Mouse (Mus musculus) limb, embryonic 13.5 days (tissue): Measurements from ENCODE around the gene Zfp512. TPM values are rescaled to one million over a fixed set of nuclear protein-coding genes. Genes with fewer than 3 reads are reported as not detected.
"Not testable (repeated sequence)": the region's sequence is repeated elsewhere in the genome, so short reads cannot be mapped to it uniquely, and the experiment has no call there.

ENCODE experiments used
- ATAC-seq: fragments of 200-750 bp; cut with Nextera tagmentation; 2 replicates; pipeline ENCODE4 v1.8.0; 2017; ENCODE audit warnings: low read depth, moderate number of reproducible peaks, moderate TSS enrichment; ENCODE audit not compliant: low FRiP score
- H3K27ac ChIP-seq: fragments of 300-500 bp; sonication (generic); 2 replicates; pipeline ENCODE4 v1.5.1; 2015; ENCODE audit warnings: inconsistent platforms, mild to moderate bottlenecking, moderate library complexity
- H3K27me3 ChIP-seq: fragments of 300-500 bp; sonication (generic); 2 replicates; pipeline ENCODE4 v1.6.1; 2015; ENCODE audit warnings: mild to moderate bottlenecking, inconsistent platforms
- H3K36me3 ChIP-seq: fragments of 300-500 bp; sonication (generic); 2 replicates; pipeline ENCODE4 v1.6.1; 2015; ENCODE audit warnings: inconsistent platforms, mild to moderate bottlenecking, moderate library complexity
- H3K4me1 ChIP-seq: fragments of 300-500 bp; sonication (generic); 2 replicates; pipeline ENCODE4 v1.6.1; 2015; ENCODE audit warnings: inconsistent platforms
- H3K4me2 ChIP-seq: fragments of 300-500 bp; sonication (generic); replicated peaks from 2 replicates; pipeline ENCODE4 v1.6.1; 2015; ENCODE audit warnings: inconsistent platforms, mild to moderate bottlenecking, moderate library complexity
- H3K4me3 ChIP-seq: fragments of 300-500 bp; sonication (generic); 2 replicates; pipeline ENCODE4 v1.5.1; 2015; ENCODE audit warnings: moderate library complexity, mild to moderate bottlenecking, inconsistent platforms
- H3K9ac ChIP-seq: fragments of 300-500 bp; sonication (generic); 2 replicates; pipeline ENCODE4 v1.6.1; 2015; ENCODE audit warnings: mild to moderate bottlenecking, inconsistent platforms
- H3K9me3 ChIP-seq: fragments of 300-500 bp; sonication (generic); 2 replicates; pipeline ENCODE4 v1.6.1; 2016; ENCODE audit warnings: inconsistent platforms
- WGBS: fragments of 180-500 bp; shearing (Covaris S2); methylation state at CpG from one replicate; pipeline ENCODE4 v1.1.7; 2015; 5-methylcytosine and 5-hydroxymethylcytosine counted together
- polyA plus RNA-seq: library from polyadenylated mRNA; unstranded; fragments of >200 nt; fragmentation: Nextera tagmentation; extraction: Ambion mirVana; gene quantifications from 2 replicates; pipeline ENCODE4 v1.2.1, GENCODE M21; 2015

The Zfp512 gene
- polyA plus RNA-seq, 1 experiment from 2014 or later: 65.0 TPM

GRCm38 (mm10) chr5:31492031-31492430 is 39.8 kb downstream of the Zfp512 start:
- H3K27me3 ChIP-seq: no peaks in the 10 kb centered on the region
- ATAC-seq: no peak
- no peak overlapping the region for H3K4me3 ChIP-seq
- peaks cover 11% of the 10 kb centered on the region for H3K36me3 ChIP-seq
- H3K9ac ChIP-seq: no peak overlapping the region
- peaks cover 9% of the 10 kb centered on the region for H3K4me1 ChIP-seq
- 61% methylated on average over 1 of the region's 1 CpGs for WGBS
- no peak overlapping the region for H3K27ac ChIP-seq
- H3K9me3 ChIP-seq: no peaks in the 10 kb centered on the region
- no peak overlapping the region for H3K4me2 ChIP-seq

GRCm38 (mm10) chr5:31494513-31495297 is 42.5 kb downstream of the Zfp512 start, which contains the start of gene Gpn1:
TSS of gene Gpn1 (plus strand) at chr5:31494741.
- WGBS: under 1% methylated on average over 49 of the region's 49 CpGs
- H3K27ac ChIP-seq: peak within 1 kb of the TSS; percentile 22; the same call in 1 of the 2 replicates
- H3K9me3 ChIP-seq: no peaks in the 10 kb centered on the region
- H3K27me3 ChIP-seq: no peaks in the 10 kb centered on the region
- H3K36me3 ChIP-seq: peaks cover 35% of the 10 kb centered on the region
- H3K9ac ChIP-seq: peak within 1 kb of the TSS; percentile 82
- peaks cover 9% of the 10 kb centered on the region for H3K4me1 ChIP-seq
- peak; percentile 100 for ATAC-seq
- peak within 1 kb of the TSS; percentile 87 for H3K4me2 ChIP-seq
- peak within 1 kb of the TSS; percentile 85 for H3K4me3 ChIP-seq

GRCm38 (mm10) chr5:31504843-31505242 is 52.6 kb downstream of the Zfp512 start:
- no peak overlapping the region for H3K27ac ChIP-seq
- no peak for ATAC-seq
- no peak overlapping the region for H3K4me2 ChIP-seq
- no peak overlapping the region for H3K4me3 ChIP-seq
- no peaks in the 10 kb centered on the region for H3K4me1 ChIP-seq
- no peak overlapping the region for H3K9ac ChIP-seq
- H3K9me3 ChIP-seq: no peaks in the 10 kb centered on the region
- 90% methylated on average over 10 of the region's 10 CpGs for WGBS
- peaks cover 90% of the 10 kb centered on the region for H3K36me3 ChIP-seq
- no peaks in the 10 kb centered on the region for H3K27me3 ChIP-seq

- WGBS: 89% methylated on average over 1 of the region's 1 CpGs
- Histone ChIP-seq H3K4me1 (no peaks in the 10 kb centered on the region), H3K9me3 (no peaks in the 10 kb centered on the region), H3K4me3 (no peak overlapping the region), H3K27ac (no peak overlapping the region), H3K4me2 (no peak overlapping the region), H3K27me3 (no peaks in the 10 kb centered on the region), H3K36me3 (peaks cover 96% of the 10 kb centered on the region), H3K9ac (no peak overlapping the region)
- ATAC-seq: no peak
Observed at GRCm38 (mm10) chr5:31512481-31512880, 60.2 kb downstream of the Zfp512 start.

GRCm38 (mm10) chr5:31520556-31520955 is 68.3 kb downstream of the Zfp512 start:
- Histone ChIP-seq H3K27me3 (no peaks in the 10 kb centered on the region), H3K4me2 (no peak overlapping the region), H3K9ac (no peak overlapping the region), H3K4me1 (peaks cover 3% of the 10 kb centered on the region), H3K36me3 (peaks cover 73% of the 10 kb centered on the region), H3K4me3 (no peak overlapping the region), H3K9me3 (no peaks in the 10 kb centered on the region), H3K27ac (no peak overlapping the region)
- no peak for ATAC-seq
- WGBS: 92% methylated on average over 6 of the region's 6 CpGs

GRCm38 (mm10) chr5:31526354-31527116 is 74.3 kb downstream of the Zfp512 start, which contains the start of gene Slc4a1ap:
TSS of gene Slc4a1ap (plus strand) at chr5:31526995.
- H3K36me3 ChIP-seq: peaks cover 35% of the 10 kb centered on the region
- peak; percentile 83 for ATAC-seq
- 1% methylated on average over 28 of the region's 28 CpGs for WGBS
- H3K27me3 ChIP-seq: no peaks in the 10 kb centered on the region
- no peaks in the 10 kb centered on the region for H3K9me3 ChIP-seq
- peak within 1 kb of the TSS; percentile 97 for H3K4me3 ChIP-seq
- peak within 1 kb of the TSS; percentile 85 for H3K4me2 ChIP-seq
- peak within 1 kb of the TSS; percentile 91 for H3K9ac ChIP-seq
- peak within 1 kb of the TSS; percentile 86 for H3K27ac ChIP-seq
- peaks cover 26% of the 10 kb centered on the region for H3K4me1 ChIP-seq

GRCm38 (mm10) chr5:31527117-31527680 is 75.0 kb downstream of the Zfp512 start:
- peak overlapping the region; percentile 91 for H3K9ac ChIP-seq
- ATAC-seq: no peak
- peaks cover 26% of the 10 kb centered on the region for H3K4me1 ChIP-seq
- H3K27me3 ChIP-seq: no peaks in the 10 kb centered on the region
- no peaks in the 10 kb centered on the region for H3K9me3 ChIP-seq
- H3K4me2 ChIP-seq: peak overlapping the region; percentile 85
- peaks cover 35% of the 10 kb centered on the region for H3K36me3 ChIP-seq
- H3K4me3 ChIP-seq: peak overlapping the region; percentile 97
- WGBS: 2% methylated on average over 40 of the region's 40 CpGs
- peak overlapping the region; percentile 86 for H3K27ac ChIP-seq

- H3K27me3 ChIP-seq, ATAC-seq, H3K9me3 ChIP-seq: not testable (repeated sequence)
- Histone ChIP-seq H3K27ac (peak within 1 kb of the TSS; percentile 86), H3K4me2 (peak within 1 kb of the TSS; percentile 85), H3K36me3 (peaks cover 35% of the 10 kb centered on the region), H3K4me3 (peak within 1 kb of the TSS; percentile 97), H3K9ac (peak within 1 kb of the TSS; percentile 91), H3K4me1 (peaks cover 26% of the 10 kb centered on the region)
- 81% methylated on average over 11 of the region's 11 CpGs for WGBS
Observed at GRCm38 (mm10) chr5:31527707-31528106, 75.5 kb downstream of the Zfp512 start, which contains the start of gene Supt7l. TSS of gene Supt7l (minus strand) at chr5:31527807.

- no peak overlapping the region for H3K27ac ChIP-seq
- no peak for ATAC-seq
- no peak overlapping the region for H3K9ac ChIP-seq
- 58% methylated on average over 2 of the region's 2 CpGs for WGBS
- H3K9me3 ChIP-seq: no peaks in the 10 kb centered on the region
- H3K36me3 ChIP-seq: peaks cover 40% of the 10 kb centered on the region
- H3K4me1 ChIP-seq: peaks cover 26% of the 10 kb centered on the region
- H3K27me3 ChIP-seq: no peaks in the 10 kb centered on the region
- peak overlapping the region; percentile 85 for H3K4me2 ChIP-seq
- 0 out of 2 replicates have a peak overlapping the region, but pooled peaks have one; percentile 3 for H3K4me3 ChIP-seq
Observed at GRCm38 (mm10) chr5:31528560-31528959, 76.3 kb downstream of the Zfp512 start.
